Mouse (Mus musculus) lung, postnatal 0 days (tissue): Measurements from ENCODE around the gene Arl16.

Experiments used
- CTCF ChIP-seq: IDR thresholded peaks from 2 replicates; pipeline ENCODE4 v1.5.1; 2016; ENCODE audit warnings: antibody characterized with exemption, mild to moderate bottlenecking
- EP300 ChIP-seq: IDR thresholded peaks from 2 replicates; pipeline ENCODE4 v1.6.1; 2016; ENCODE audit warnings: antibody characterized with exemption, mild to moderate bottlenecking, control low read depth

- TF ChIP-seq CTCF (no peak), EP300 (no peak)
These were observed at the start of gene Arl16 for GRCm38 (mm10) chr11:120467051-120467735.
